Mouse (Mus musculus): ENCODE results near the gene Ctnnal1.

- TF ChIP-seq CTCF (IDR thresholded peaks at IDR 0.05; ENCODE audit: low read depth) (no peak), EP300 (IDR thresholded peaks at IDR 0.05; ENCODE audit: low read depth) (no peak)
These were observed 23.5 kb upstream of the Ctnnal1 start for GRCm38 (mm10) chr4:56888483-56888882.
